Mouse (Mus musculus) Patski (cell line): Measurements from ENCODE around the gene Ampd3. TPM values are rescaled to one million over a fixed set of nuclear protein-coding genes. Genes with fewer than 3 reads are reported as not detected.

ENCODE experiments used
- ATAC-seq: fragments of 100-300 bp; one replicate; pipeline ENCODE4 v1.8.0; 2021
- CTCF ChIA-PET: fragments of 350-600 bp; sonication (Branson Sonifier 250); formaldehyde crosslinking; loops from one replicate; lab custom pipeline; 2022; ENCODE audit warnings: inconsistent platforms; lab: Charles Lee
- POLR2A ChIA-PET: fragments of 350-600 bp; sonication (Branson Sonifier 250); formaldehyde crosslinking; loops from one replicate; lab custom pipeline; 2022; ENCODE audit warnings: antibody characterized with exemption, inconsistent platforms; lab: Charles Lee
- DNase-seq: peaks from one replicate; pipeline ENCODE4 v3.0.0-alpha.2; 2011; ENCODE audit warnings: low read depth, low spot score
- H3K27me3 ChIP-seq: fragments of 371-371 bp; one replicate; pipeline ENCODE4 v1.5.1; 2021
- CTCF ChIP-seq: fragments of 100-300 bp; IDR thresholded peaks from one replicate; pipeline ENCODE4 v1.5.1; 2021
- in situ Hi-C: fragments of 300-500 bp; cut with MboI; formaldehyde crosslinking; loops from 3 replicates; pipeline ENCODE4 v1.11.1; 2018; ENCODE audit warnings: low pct_unique_long_range_greater_than_20kb, mixed read lengths
- polyA plus RNA-seq: library from polyadenylated mRNA; unstranded; gene quantifications from one replicate; pipeline ENCODE4 v1.2.3, GENCODE M21; 2021

Ampd3 gene
- polyA plus RNA-seq, 1 experiment from 2014 or later, result 59.3 TPM

DNA sequence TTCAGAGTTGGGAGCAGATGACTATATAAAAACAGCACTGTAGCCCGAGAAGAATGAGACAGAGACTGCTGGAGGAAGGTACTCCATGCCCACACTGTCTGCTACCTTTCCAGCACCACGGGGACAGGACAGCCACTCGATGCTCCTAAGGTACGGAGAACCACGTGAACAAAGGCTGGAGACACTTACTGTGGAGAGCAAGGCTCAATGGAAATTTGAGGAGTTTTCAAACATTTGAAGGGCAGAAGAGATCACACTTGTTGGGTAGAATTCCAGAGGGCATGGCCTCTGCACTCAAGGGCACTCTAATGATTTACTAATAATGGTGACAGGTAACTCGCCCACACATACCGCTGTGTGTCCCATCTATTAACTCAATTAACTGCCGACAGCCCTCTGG is 55.1 kb downstream of the Ampd3 start:
- CTCF ChIA-PET, result interaction anchor here (2.9 kb wide), 1 partner anchor 107 kb away, joined by 8 read pairs; no protein-coding TSS in a partner anchor
- POLR2A ChIA-PET, result no interaction called here
- in situ Hi-C loops, result loop anchor here (5.0 kb wide), 1 partner anchor 194 kb away; no protein-coding TSS in a partner anchor
- ATAC-seq (no peak), DNase-seq (no peak)
- no peaks in the 10 kb centered on the region for H3K27me3 ChIP-seq
- no peak for TF ChIP-seq CTCF

DNA sequence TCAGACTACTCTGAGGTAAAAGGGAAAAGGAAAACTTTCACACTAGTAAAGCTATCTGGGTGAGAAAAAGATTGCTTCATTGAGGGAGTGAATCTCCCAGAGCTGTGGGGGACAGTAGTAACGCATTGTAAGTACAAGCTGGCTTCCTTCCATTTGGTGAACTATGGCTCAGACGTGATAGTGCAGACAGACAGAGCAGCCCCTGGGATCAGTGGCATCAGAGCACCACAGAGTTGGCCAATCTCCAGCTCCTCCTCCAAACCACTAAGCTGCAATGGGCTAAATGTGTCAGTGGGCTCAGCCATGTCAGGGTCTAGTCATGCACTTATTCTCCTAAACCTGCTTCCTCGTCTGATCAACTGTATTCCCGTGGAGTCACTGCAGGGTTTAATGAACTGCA is 55.6 kb downstream of the Ampd3 start:
- CTCF ChIA-PET, result interaction anchor here (2.9 kb wide), 1 partner anchor 106 kb away, joined by 8 read pairs; no protein-coding TSS in a partner anchor
- no peaks in the 10 kb centered on the region for H3K27me3 ChIP-seq
- POLR2A ChIA-PET, result no interaction called here
- DNase-seq, result no peak
- peak; percentile 12 for ATAC-seq
- in situ Hi-C loops, result loop anchor here (5.0 kb wide), 1 partner anchor 194 kb away; no protein-coding TSS in a partner anchor
- no peak for TF ChIP-seq CTCF

DNA sequence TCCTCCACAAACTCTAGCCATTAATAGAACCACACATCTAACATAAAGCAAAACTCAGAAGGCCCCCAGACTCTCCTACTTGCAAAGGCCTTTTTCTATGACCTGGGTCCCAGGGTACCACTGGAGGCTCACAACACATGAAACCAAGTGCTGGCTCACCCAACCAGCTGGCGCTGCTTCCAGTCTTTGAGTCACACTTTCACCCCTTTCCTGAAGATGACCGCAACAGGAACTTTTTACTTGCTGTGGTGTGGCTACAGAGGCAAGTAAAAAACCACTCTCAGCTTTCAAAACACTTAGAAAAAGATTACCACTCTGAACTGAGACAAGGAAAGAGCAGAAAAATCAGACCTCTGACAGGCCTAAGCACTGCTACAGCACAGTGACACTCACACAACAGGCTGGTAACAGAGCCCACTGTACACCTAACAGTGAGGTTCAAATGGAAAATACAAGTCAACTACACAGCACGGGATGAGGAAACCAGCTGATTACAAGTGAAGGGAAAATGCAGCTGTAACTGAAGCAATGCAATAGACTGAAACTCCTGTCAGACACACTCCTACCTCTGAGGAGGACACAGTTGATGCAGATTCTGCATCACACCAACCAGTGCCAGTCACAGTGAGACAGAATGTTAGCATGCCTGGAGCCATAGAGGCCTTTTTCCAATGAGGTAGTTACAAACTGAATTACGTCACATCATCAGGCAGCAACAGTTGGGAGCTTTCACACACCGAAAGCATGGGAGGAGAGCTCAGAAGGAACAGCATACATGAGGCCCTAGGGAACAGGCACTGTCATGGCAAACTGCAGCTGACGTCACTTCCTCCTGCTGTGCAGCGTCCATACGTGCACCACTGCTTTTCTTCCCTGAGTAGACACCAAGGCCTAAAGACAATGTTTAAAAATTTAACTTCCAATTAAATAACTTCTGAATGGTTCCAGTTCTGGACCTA is 56.3 kb downstream of the Ampd3 start:
- in situ Hi-C loops, result loop anchor here (5.0 kb wide), 1 partner anchor 193 kb away; no protein-coding TSS in a partner anchor
- ChIA-PET POLR2A (no interaction called here), CTCF (interaction anchor here (2.9 kb wide), 1 partner anchor 106 kb away, joined by 8 read pairs; no protein-coding TSS in a partner anchor)
- no peak for ATAC-seq
- TF ChIP-seq CTCF, result no peak
- no peaks in the 10 kb centered on the region for H3K27me3 ChIP-seq
- no peak for DNase-seq

DNA sequence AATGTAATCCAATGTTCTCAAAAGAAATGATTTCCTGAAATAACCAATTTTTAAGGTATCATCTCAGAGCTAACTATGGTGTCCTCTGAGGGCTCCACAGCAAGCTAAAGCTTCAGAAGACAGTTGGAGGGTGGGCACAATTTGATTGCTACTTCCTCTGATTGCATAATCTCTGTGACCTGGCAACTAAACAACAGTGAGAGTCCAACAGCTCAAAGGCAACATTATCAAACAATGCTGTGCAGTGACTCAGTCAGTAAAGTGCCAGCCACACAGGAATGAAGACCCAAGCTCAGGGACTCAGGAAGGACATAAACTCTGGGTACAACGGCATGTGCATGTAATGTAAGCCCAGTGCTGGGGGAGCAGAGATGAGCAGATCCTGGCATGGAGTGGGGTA is 65.0 kb downstream of the Ampd3 start:
- no peaks in the 10 kb centered on the region for H3K27me3 ChIP-seq
- DNase-seq (no peak), ATAC-seq (no peak)
- POLR2A ChIA-PET, result no interaction called here
- no peak for TF ChIP-seq CTCF
- CTCF ChIA-PET, result interaction anchor here (1.0 to 2.2 kb wide), 3 partner anchors 11 to 103 kb away, joined by 3 to 10 read pairs (median 3); partner anchors contain the start of gene Rnf141
- in situ Hi-C loops, result no loop called here

DNA sequence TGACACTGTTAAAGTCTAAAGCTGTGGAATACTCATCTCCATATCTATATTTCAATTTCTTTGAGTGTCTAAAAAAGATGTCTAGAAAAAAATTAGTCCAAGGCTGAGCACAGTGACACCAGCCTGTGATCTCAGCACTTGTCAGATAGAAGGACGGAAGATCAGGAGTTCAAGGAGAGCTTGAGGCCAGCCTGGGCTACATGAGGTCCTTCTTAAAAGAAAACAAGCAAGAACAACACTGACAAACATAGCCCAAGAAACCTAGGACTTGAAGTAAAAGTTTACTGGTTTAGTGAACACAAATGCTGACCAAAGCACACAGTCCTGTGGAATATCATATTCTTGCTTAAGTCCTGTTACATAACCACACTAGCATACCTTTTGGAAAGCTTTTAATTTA is 66.0 kb downstream of the Ampd3 start:
- TF ChIP-seq CTCF, result no peak
- ChIA-PET POLR2A (interaction anchor here (1.1 kb wide), 1 partner anchor 10 kb away, joined by 3 read pairs; the partner anchor contains the start of gene Rnf141), CTCF (interaction anchor here (1.0 to 2.2 kb wide), 3 partner anchors 10 to 71 kb away, joined by 3 to 10 read pairs (median 3); partner anchors contain the start of gene Rnf141)
- ATAC-seq (no peak), DNase-seq (no peak)
- in situ Hi-C loops, result no loop called here
- no peaks in the 10 kb centered on the region for H3K27me3 ChIP-seq

DNA sequence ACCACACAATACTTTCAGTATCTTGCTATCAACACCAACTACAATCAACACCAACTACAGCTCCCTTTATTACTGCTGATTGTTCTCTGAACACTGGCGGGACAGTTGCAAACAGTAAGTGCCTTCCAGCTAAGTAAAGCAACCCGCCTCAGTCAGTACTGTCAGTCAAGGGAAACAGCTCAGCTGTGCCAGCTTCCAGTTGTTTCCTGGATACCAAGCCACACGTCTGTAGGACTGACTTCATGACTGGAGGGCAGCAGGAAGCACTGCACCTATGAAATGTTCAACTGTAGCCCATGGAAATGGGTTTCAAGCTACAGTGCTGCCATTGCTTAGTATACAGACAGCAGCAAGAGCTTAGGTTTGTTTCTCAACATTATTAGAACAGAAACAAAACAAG is 66.5 kb downstream of the Ampd3 start:
- no peak for DNase-seq
- no peak for TF ChIP-seq CTCF
- ATAC-seq, result no peak
- POLR2A ChIA-PET, result interaction anchor here (1.1 kb wide), 1 partner anchor 10 kb away, joined by 3 read pairs; the partner anchor contains the start of gene Rnf141
- CTCF ChIA-PET, result interaction anchor here (1.0 to 2.2 kb wide), 3 partner anchors 10 to 70 kb away, joined by 3 to 10 read pairs (median 3); partner anchors contain the start of gene Rnf141
- in situ Hi-C loops, result no loop called here
- no peaks in the 10 kb centered on the region for H3K27me3 ChIP-seq

DNA sequence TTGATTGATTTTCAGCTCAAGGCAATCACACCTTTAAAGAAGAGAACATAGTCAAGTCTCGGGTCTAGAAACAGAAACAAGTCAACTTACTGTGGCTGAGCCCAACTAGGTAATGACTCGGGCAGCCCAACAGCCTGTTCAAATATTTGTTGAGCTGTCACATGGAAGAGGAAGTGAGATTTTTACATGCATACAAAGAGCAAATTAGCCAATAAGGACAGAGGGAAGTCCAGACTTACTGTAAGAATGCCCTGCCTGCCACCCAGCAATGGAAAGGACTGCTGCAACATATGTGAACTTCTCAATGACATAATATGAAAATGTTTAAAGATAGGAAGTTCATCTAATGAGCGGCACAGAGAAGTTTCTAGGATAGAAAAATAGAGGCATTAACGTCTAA is 72.3 kb downstream of the Ampd3 start:
- POLR2A ChIA-PET, result interaction anchor here (0.6 kb wide), 1 partner anchor 116 kb away, joined by 6 read pairs; no protein-coding TSS in a partner anchor
- in situ Hi-C loops, result no loop called here
- H3K27me3 ChIP-seq, result no peaks in the 10 kb centered on the region
- CTCF ChIA-PET, result interaction anchor here (0.9 kb wide), 1 partner anchor 41 kb away, joined by 3 read pairs; no protein-coding TSS in a partner anchor
- TF ChIP-seq CTCF, result no peak
- DNase-seq (no peak), ATAC-seq (no peak)

DNA sequence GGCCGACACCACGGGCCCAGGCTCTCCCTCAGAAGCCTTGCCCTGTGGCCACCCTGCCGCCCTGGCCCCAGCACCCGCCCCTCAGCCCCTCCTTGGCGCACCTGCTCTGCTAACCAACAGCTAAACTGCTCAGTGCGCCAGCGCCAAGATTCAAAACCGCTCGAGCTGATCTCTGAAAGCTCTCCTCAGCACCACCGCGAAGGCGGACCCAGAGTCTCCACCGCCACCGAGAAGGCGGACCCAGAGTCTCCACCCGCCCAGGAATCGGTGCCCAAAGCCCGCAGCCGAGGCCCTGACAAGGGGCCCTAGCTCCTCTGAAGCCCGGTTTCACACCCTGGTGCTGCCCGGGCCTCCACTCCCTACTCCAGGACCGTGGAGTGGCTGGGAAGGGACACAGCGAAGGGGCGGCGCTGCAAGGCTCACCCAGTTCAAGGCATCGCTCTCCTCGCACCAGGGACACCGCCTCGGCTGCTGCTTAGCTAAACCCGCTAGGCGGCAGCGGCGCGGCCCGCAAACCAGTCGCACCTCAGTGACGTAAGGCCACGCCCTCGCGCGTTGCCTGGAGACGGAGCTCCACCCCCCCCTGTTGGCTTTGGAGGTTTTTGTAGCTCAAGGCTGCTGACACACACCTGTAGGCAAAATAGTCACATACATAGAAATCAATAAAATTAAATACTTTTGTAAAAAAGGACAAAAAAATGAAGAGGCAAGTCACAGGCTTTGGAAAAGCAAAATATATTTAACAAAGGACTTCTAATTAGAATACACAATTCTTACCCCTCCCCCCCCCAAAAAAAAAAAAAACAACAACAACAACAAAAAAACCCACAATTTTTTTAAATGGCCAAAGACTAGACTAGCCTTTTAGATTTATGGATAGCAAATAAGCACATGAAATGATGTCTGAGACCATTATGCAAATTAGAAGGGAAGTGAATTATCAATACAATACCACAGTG is 76.2 kb downstream of the Ampd3 start, which contains the start of gene Rnf141:
Gene Rnf141, minus strand, starts transcription at position 542 of the 959 bp plus-strand sequence.
- TF ChIP-seq CTCF, result peak; percentile 87
- H3K27me3 ChIP-seq, result no peaks in the 10 kb centered on the region
- in situ Hi-C loops, result no loop called here
- ChIA-PET POLR2A (interaction anchor here (1.1 kb wide), 1 partner anchor 10 kb away, joined by 3 read pairs; no protein-coding TSS in a partner anchor), CTCF (interaction anchor here (0.7 to 1.4 kb wide), 6 partner anchors 9 to 102 kb away, joined by 3 to 10 read pairs (median 4); no protein-coding TSS in a partner anchor)
- DNase-seq (peak; percentile 62), ATAC-seq (peak; percentile 87)

DNA sequence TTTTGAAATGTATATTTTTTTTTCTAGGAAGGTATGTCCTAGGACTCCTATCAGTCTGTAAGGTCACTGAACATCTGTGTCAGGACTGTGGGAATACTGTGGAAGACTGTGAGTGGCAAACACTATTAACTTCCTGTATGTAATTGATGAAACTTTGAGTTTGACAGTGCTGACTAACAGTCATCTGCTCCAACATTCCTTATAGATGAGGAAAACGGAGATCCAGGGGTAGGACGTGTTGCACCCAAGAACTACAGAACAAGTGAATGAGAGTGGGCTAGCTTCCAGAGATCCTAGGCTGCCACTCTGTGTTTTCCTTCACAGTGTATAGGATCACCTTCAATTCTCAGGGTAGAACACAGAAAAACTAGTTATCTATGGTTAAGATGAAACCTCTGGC is 79.3 kb downstream of the Ampd3 start:
- no peak for TF ChIP-seq CTCF
- CTCF ChIA-PET, result no interaction called here
- in situ Hi-C loops, result no loop called here
- POLR2A ChIA-PET, result no interaction called here
- ATAC-seq, result no peak
- no peaks in the 10 kb centered on the region for H3K27me3 ChIP-seq
- DNase-seq, result no peak
